31 mouse cellular contexts compared by ENCODE assay signal in genomic region chr16:32271291-32271690, GRCm38 (mm10). TPM values are rescaled to one million over a fixed set of nuclear protein-coding genes. Genes with fewer than 3 reads are reported as not detected.
A peak's percentile ranks its signal among the peaks of the same experiment; 100 is the strongest.
DNase-seq lines count a peak whose midpoint lies in the region; ATAC-seq and TF ChIP-seq lines count a peak whose summit lies in the region.
"Had no signal": no experiment of that assay in that cellular context is flagged by ENCODE, and none has a peak within 500 bp of the region (broad histone marks: within the 10 kb centered on the region; RNA-seq: fewer than 3 reads in every experiment).

TSS of gene Smco1 (plus strand) at chr16:32271468.

- DNase-seq in gastrocnemius, adult 2 months = peak; percentile 84
- DNase-seq in gastrocnemius, postnatal 14 days = peak; percentile 30
- DNase-seq in heart, postnatal 4 days = peak; percentile 43
- no peak for DNase-seq in left cerebral cortex, adult 9 months (ENCODE audit: low spot score in 2 of 2)
- DNase-seq in adrenal gland, adult 18-20 months (ENCODE audit: low spot score in 2 of 2) = no peak
- DNase-seq in right cerebral cortex, postnatal 4 days = no peak
- DNase-seq: adrenal gland, postnatal 14 days; B cell, adult 2 months; cerebellum, adult 2 months; cerebellum, postnatal 25 days; kidney, adult 9 months; kidney, postnatal 14 days; liver, postnatal 0 days; right cerebral cortex, adult 18-20 months; thymus, postnatal 14 days had no signal

- peak within 1 kb of the TSS; percentile 98 for H3K27ac ChIP-seq in gastrocnemius, adult 2 months
- H3K27ac ChIP-seq in heart, embryonic 12.5 days (ENCODE audit: poor library complexity, severe bottlenecking) = no peak within 1 kb of the TSS
- H3K27ac ChIP-seq: embryonic facial prominence, embryonic 13.5 days; forebrain, embryonic 12.5 days; hindbrain, embryonic 10.5 days; hindbrain, postnatal 0 days; limb, embryonic 12.5 days had no signal

- no peaks in the 10 kb centered on the region; the same call in 1 of the 2 replicates for H3K9me3 ChIP-seq in heart, embryonic 12.5 days (replicated peaks)
- H3K9me3 ChIP-seq: embryonic facial prominence, embryonic 13.5 days; forebrain, embryonic 12.5 days; hindbrain, embryonic 10.5 days had no signal

- no peak for ATAC-seq in heart, embryonic 12.5 days (ENCODE audit: insufficient number of reproducible peaks, low FRiP score)
- ATAC-seq: hindbrain, postnatal 0 days; intestine, embryonic 16.5 days; liver, postnatal 0 days; lung, postnatal 0 days had no signal

- H3K27me3 ChIP-seq in heart, embryonic 12.5 days (replicated peaks) = no peaks in the 10 kb centered on the region
- H3K27me3 ChIP-seq: CH12.LX; embryonic facial prominence, embryonic 13.5 days; limb, embryonic 12.5 days had no signal

- H3K4me1 ChIP-seq in heart, embryonic 12.5 days (replicated peaks) = no peaks in the 10 kb centered on the region
- H3K4me1 ChIP-seq: embryonic facial prominence, embryonic 13.5 days; forebrain, embryonic 12.5 days; hindbrain, embryonic 10.5 days; limb, embryonic 12.5 days had no signal

- H3K9ac ChIP-seq in heart, embryonic 12.5 days = 0 out of 2 replicates have a peak within 1 kb of the TSS, but pooled peaks have one; percentile 30
- H3K9ac ChIP-seq: embryonic facial prominence, embryonic 13.5 days; forebrain, embryonic 12.5 days; limb, embryonic 12.5 days; liver, postnatal 0 days had no signal

- WGBS in heart, embryonic 12.5 days = 74% methylated on average over 11 of the region's 11 CpGs

- peak within 1 kb of the TSS; percentile 74 for H3K4me3 ChIP-seq in gastrocnemius, adult 2 months
- H3K4me3 ChIP-seq in heart, embryonic 12.5 days = no peak within 1 kb of the TSS
- H3K4me3 ChIP-seq: embryonic facial prominence, embryonic 13.5 days; erythroblast, embryonic 14.5 days; forebrain, embryonic 12.5 days; hindbrain, embryonic 10.5 days; limb, embryonic 12.5 days had no signal

- TF ChIP-seq CTCF in gastrocnemius, adult 2 months (IDR thresholded peaks at IDR 0.05) = no peak

- no peak within 1 kb of the TSS for H3K4me2 ChIP-seq in heart, embryonic 12.5 days
- H3K4me2 ChIP-seq: embryonic facial prominence, embryonic 13.5 days; forebrain, embryonic 12.5 days; limb, embryonic 12.5 days; liver, embryonic 11.5 days; midbrain, embryonic 11.5 days had no signal

- intact Hi-C loops in gastrocnemius, adult 2 months (cut with DNase I) = loop anchor here (2.0 kb wide), 1 partner anchor 62 kb away; the partner anchor contains the start of gene Ubxn7
- intact Hi-C loops in gastrocnemius, postnatal 14 days (cut with DNase I; ENCODE audit: low total_unique reads) = no loop called here

- H3K36me3 ChIP-seq in heart, embryonic 12.5 days = no peaks in the 10 kb centered on the region
- H3K36me3 ChIP-seq: embryonic facial prominence, embryonic 13.5 days; forebrain, embryonic 12.5 days; hindbrain, embryonic 10.5 days; limb, embryonic 12.5 days had no signal

RNA-seq across cellular contexts. Expression of gene Smco1, which starts in this region (rescaled TPM):
- total RNA-seq in gastrocnemius, adult 2 months (2021) = 10 to 100 TPM; 59.1 to 76.9 TPM
- 10 to 100 TPM; 24.5 to 42.0 TPM for total RNA-seq in gastrocnemius, postnatal 14 days (2021)
- 0.18 TPM in 1 of 2 replicates, not detected in the other for polyA plus RNA-seq in heart, embryonic 12.5 days (2016; fragmentation: Nextera tagmentation; extraction: Ambion mirVana)
- 1 to 10 TPM; 2.1 to 2.9 TPM for total RNA-seq in heart, postnatal 4 days (2021)
- under 1 TPM in 1 of 2 experiments, not detected in 1; 0.22 TPM for total RNA-seq in adrenal gland, adult 18-20 months (2021)
- total RNA-seq: adrenal gland, postnatal 14 days; CH12.LX; granulocyte monocyte progenitor cell, adult 5-6 weeks; hindbrain, postnatal 0 days; left cerebral cortex, postnatal 10 days; MEL; midbrain, postnatal 0 days had no signal
- polyA plus RNA-seq: embryonic facial prominence, embryonic 13.5 days; erythroblast, embryonic 14.5 days; forebrain, embryonic 12.5 days; intestine, embryonic 16.5 days; limb, embryonic 12.5 days; liver, embryonic 11.5 days; liver, postnatal 0 days; lung, postnatal 0 days; midbrain, embryonic 11.5 days had no signal

Comparison
In these comparisons a context has a peak if more than half of its experiments do, and no peak if none do; other contexts are left out.
1. RNA of gene Smco1 (total RNA-seq): 59.1 to 76.9 TPM in gastrocnemius, adult 2 months and 24.5 to 42.0 TPM in gastrocnemius, postnatal 14 days; 2.1 to 2.9 TPM in heart, postnatal 4 days and 0.22 TPM in adrenal gland, adult 18-20 months; every median in the first group is over 4 times any median in the second.
2. DNase-seq: peak in gastrocnemius, adult 2 months (single experiment), gastrocnemius, postnatal 14 days (single experiment) and heart, postnatal 4 days (single experiment); none in left cerebral cortex, adult 9 months (0 of 2), adrenal gland, adult 18-20 months (0 of 2) and right cerebral cortex, postnatal 4 days (single experiment).